Mouse (Mus musculus): ENCODE measurements at regions not wholly inside any gene's neighbourhood (a gene's known extent, or its start where the extent isn't known, plus 50 kb on each side); places are given as distances from the start of the nearest gene placed in this dataset.

DNA sequence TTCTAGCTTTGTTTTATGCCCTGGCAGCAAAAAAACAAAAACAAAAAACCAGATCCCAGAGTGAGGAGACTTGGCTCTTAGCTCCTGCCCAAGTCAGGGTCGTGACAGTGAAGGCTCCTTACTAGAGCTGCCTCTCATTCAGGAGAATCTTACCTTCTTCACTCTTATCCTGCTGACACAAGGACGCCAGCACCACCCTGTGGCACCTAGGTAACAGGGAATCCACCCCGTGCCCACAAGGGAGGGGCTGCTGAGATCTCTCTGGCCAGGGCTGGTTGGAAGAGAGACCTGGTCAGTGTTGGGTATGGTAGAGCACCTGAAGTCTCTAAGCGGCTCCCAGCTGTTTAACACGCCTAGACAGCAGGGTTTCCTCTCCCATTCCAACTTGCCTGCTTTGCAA lies 139.3 kb downstream of the Cyp26a1 start:
- no peak for DNase-seq (ENCODE audit: low spot score)

Data from adipocyte (in vitro differentiated cells).